Mouse (Mus musculus) E14TG2a.4 (cell line): ENCODE measurements around the gene Arhgef12.

Experiments used
- CTCF ChIP-seq: conservative IDR thresholded peaks from 2 replicates; pipeline ENCODE4 v1.5.1; 2014; ENCODE audit warnings: low read length
- NANOG ChIP-seq: IDR thresholded peaks from 2 replicates; pipeline ENCODE4 v1.6.1; 2014; ENCODE audit warnings: borderline replicate concordance, low read length, mixed read lengths

DNA sequence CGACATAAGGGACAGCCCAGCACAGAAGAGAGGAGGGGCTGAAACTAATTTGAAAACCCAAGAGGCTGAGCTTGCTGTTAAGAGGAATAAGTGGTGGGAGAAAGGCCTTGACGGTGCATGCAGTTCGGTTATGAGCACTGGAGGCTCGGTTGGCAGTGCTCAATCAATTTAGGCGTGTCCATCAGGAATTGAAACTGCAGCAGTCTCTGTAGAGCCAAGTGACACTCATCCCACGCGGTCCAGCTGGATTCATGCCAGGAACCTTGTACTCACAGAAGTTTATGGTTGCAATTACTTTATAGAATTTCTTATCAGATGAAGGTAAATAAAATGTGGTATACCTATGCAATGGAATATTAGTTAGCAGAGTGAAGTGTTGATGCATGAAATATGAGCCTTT, 148.6 kb downstream of the Arhgef12 start:
- TF ChIP-seq CTCF = no peak
- TF ChIP-seq NANOG = no peak
